Mouse (Mus musculus): ENCODE measurements at regions not wholly inside any gene's neighbourhood (a gene's known extent, or its start where the extent isn't known, plus 50 kb on each side); places are given as distances from the start of the nearest gene placed in this dataset.

DNA sequence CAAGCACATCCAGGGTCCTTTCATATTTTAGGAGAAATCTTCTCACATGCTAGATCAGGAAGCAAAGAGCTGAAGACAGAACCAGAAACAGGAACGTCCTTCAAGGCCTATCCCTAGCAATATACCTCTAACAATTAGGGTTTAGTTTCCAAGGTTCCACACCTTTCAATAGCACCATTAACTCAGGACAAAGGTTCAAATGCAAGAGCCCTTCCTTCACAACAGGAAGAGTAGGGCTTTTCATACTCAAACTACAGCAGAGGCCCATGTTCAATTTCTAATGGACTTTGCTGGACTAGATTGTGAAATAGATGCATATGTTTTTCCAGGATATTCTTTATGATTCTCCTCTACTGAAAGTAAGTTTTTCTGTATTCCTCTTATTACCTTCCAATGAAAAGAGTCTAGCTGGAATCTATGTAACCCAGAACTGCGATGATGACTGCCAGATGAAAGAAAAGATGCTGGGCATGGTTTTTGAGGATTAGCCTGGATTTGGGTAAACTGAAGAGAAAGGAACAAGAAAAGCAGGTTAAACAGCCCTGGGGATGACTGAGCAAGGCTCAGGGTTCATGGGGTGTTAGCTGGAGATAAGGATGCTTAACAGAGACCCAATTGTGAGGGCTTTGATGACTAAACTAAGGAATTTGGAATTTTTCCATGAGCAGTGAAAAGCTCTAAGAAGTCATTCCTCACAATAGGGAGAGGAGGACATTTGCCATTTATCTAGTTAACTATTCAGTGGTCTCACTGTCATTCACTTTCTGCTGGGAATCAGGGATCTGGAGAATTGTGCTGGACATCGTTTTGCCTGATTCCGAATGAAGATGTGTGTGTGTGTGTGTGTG lies 215.9 kb downstream of the Klf6 start:
- H3K9ac ChIP-seq (replicated peaks; ENCODE audit: low read depth, low read length), result no peak overlapping the region

DNA sequence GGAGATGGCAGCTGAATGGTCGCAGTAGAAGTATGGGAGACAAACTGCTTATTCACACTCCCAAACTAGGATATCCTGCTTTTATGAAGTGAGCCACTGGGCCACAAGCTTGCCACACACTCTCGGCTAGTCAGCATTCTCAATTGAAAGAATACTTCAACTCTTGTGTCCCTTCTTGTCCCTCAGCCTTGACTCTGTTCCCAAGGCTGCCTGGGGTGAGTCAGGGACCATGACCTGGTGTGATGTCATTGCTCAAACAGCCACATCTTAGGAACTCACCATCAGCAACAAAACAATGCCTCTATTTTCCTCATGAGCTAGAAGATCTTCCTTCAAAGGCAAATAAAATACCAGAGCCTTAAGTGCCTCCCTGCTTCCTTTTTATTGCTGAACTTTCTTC lies 224.6 kb downstream of the Klf6 start:
- Histone ChIP-seq H3K4me3 (ENCODE audit: low read depth, low read length) (no peak overlapping the region), H3K9ac (replicated peaks; ENCODE audit: low read depth, low read length) (no peak overlapping the region), H3K27me3 (ENCODE audit: control insufficient read depth, insufficient read depth, low read length) (no peaks in the 10 kb centered on the region), H3K27ac (ENCODE audit: low read depth, low read length) (no peak overlapping the region), H3K36me3 (ENCODE audit: control insufficient read depth, insufficient read depth, low read length) (no peaks in the 10 kb centered on the region), H3K4me2 (ENCODE audit: low read depth, low read length) (no peak overlapping the region), H3K4me1 (ENCODE audit: control insufficient read depth, insufficient read depth, low read length) (no peaks in the 10 kb centered on the region), H3K9me3 (ENCODE audit: control insufficient read depth, low read length) (no peaks in the 10 kb centered on the region)
- no peak for ATAC-seq (ENCODE audit: low read depth)
- 37% methylated on average over 2 of the region's 2 CpGs for WGBS

More for the DNA sequence above, 215.9 kb downstream of the Klf6 start:
- 86% methylated on average over 4 of the region's 4 CpGs for WGBS
- Histone ChIP-seq H3K27ac (ENCODE audit: low read depth, low read length) (no peak overlapping the region), H3K4me1 (ENCODE audit: control insufficient read depth, insufficient read depth, low read length) (no peaks in the 10 kb centered on the region), H3K36me3 (ENCODE audit: control insufficient read depth, insufficient read depth, low read length) (no peaks in the 10 kb centered on the region), H3K4me2 (ENCODE audit: low read depth, low read length) (no peak overlapping the region), H3K4me3 (ENCODE audit: low read depth, low read length) (no peak overlapping the region), H3K27me3 (ENCODE audit: control insufficient read depth, insufficient read depth, low read length) (no peaks in the 10 kb centered on the region), H3K9me3 (ENCODE audit: control insufficient read depth, low read length) (no peaks in the 10 kb centered on the region)
- ATAC-seq (ENCODE audit: low read depth), result no peak

DNA sequence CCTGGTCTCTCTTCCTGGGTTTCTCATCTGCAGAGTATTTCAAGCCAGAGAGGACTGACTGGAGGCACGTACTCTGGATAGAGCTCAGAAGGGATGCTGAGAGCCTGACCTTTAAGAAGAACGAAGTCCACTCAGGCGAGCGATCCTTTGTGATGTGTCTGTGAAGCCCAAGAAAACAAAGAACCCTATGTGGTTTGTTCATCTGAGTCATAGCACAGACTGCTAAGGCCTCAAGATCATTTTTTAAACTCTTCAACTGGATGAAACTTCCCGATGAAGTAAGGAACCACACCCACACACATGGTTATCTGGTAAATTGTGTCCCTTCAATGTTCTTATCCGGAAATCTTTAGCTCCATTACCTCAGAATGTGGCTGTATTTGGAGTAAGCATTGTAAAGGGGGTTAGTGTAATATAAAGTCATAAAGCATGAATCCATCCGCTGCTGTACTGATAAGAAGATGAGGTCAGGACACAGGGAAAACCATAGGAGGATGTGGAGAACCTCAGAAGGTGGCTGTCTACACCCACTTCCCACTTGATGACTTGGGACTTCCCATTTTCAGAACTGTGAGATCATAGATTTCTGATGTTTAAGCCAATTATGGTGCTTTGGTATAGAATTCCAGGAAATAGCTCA lies 247.9 kb downstream of the Klf6 start:
- Histone ChIP-seq H3K4me1 (ENCODE audit: control insufficient read depth, insufficient read depth, low read length) (no peaks in the 10 kb centered on the region), H3K27ac (ENCODE audit: low read depth, low read length) (no peak overlapping the region), H3K27me3 (ENCODE audit: control insufficient read depth, insufficient read depth, low read length) (no peaks in the 10 kb centered on the region), H3K9ac (replicated peaks; ENCODE audit: low read depth, low read length) (no peak overlapping the region), H3K9me3 (ENCODE audit: control insufficient read depth, low read length) (no peaks in the 10 kb centered on the region), H3K36me3 (ENCODE audit: control insufficient read depth, insufficient read depth, low read length) (no peaks in the 10 kb centered on the region), H3K4me3 (ENCODE audit: low read depth, low read length) (no peak overlapping the region), H3K4me2 (ENCODE audit: low read depth, low read length) (no peak overlapping the region)
- 90% methylated on average over 7 of the region's 7 CpGs for WGBS
- no peak for ATAC-seq (ENCODE audit: low read depth)

DNA sequence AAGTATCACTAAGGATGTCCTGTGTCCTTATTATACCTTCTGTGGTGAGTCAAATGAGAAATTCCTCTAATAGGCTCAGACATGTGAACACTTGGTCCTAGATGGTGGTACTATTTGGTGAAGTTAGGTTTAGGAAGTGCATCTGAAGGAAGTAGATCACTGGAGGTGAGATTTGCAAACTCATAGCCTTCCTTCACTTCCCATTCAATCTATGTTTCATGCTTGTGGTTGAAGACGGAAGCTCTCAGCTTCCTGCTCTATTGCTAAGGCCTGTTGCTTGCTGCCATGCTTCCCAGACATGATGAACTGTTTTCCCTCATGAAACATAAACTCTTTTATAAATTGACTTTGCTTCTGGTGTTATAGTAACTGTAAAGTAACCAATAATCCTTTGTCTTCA lies 258.4 kb downstream of the Klf6 start:
- Histone ChIP-seq H3K27ac (ENCODE audit: low read depth, low read length) (no peak overlapping the region), H3K4me3 (ENCODE audit: low read depth, low read length) (no peak overlapping the region), H3K4me2 (ENCODE audit: low read depth, low read length) (no peak overlapping the region), H3K9ac (replicated peaks; ENCODE audit: low read depth, low read length) (no peak overlapping the region), H3K9me3 (ENCODE audit: control insufficient read depth, low read length) (no peaks in the 10 kb centered on the region), H3K27me3 (ENCODE audit: control insufficient read depth, insufficient read depth, low read length) (no peaks in the 10 kb centered on the region), H3K36me3 (ENCODE audit: control insufficient read depth, insufficient read depth, low read length) (no peaks in the 10 kb centered on the region), H3K4me1 (ENCODE audit: control insufficient read depth, insufficient read depth, low read length) (no peaks in the 10 kb centered on the region)
- 96% methylated on average over 1 of the region's 1 CpGs for WGBS
- no peak for ATAC-seq (ENCODE audit: low read depth)

DNA sequence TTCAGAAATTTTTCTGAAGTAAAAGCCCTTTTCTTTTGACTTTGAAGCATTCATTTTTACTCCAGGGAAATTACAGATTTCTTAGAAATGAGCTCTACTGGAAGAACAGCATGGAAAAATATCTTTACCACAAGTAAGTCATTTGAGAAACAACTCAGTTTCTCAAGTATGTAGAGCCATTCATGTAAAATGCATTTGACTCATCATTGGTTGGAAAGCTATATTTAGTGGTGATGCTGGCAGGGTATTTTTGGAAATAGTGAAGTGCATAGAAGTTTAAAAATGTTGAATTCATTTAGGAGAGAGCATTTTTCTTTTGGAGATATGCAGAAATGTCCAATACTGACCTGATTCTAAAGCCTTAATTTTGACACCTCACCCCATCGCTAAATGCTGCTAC lies 266.0 kb downstream of the Klf6 start:
- 96% methylated on average over 1 of the region's 1 CpGs for WGBS
- no peaks in the 10 kb centered on the region for H3K4me1 ChIP-seq (ENCODE audit: control insufficient read depth, insufficient read depth, low read length)
- H3K9ac ChIP-seq (replicated peaks; ENCODE audit: low read depth, low read length), result no peak overlapping the region
- no peaks in the 10 kb centered on the region for H3K9me3 ChIP-seq (ENCODE audit: control insufficient read depth, low read length)
- no peak for ATAC-seq (ENCODE audit: low read depth)
- no peak overlapping the region for H3K4me2 ChIP-seq (ENCODE audit: low read depth, low read length)
- no peak overlapping the region for H3K4me3 ChIP-seq (ENCODE audit: low read depth, low read length)
- H3K27ac ChIP-seq (ENCODE audit: low read depth, low read length), result no peak overlapping the region
- H3K27me3 ChIP-seq (ENCODE audit: control insufficient read depth, insufficient read depth, low read length), result no peaks in the 10 kb centered on the region
- H3K36me3 ChIP-seq (ENCODE audit: control insufficient read depth, insufficient read depth, low read length), result no peaks in the 10 kb centered on the region

DNA sequence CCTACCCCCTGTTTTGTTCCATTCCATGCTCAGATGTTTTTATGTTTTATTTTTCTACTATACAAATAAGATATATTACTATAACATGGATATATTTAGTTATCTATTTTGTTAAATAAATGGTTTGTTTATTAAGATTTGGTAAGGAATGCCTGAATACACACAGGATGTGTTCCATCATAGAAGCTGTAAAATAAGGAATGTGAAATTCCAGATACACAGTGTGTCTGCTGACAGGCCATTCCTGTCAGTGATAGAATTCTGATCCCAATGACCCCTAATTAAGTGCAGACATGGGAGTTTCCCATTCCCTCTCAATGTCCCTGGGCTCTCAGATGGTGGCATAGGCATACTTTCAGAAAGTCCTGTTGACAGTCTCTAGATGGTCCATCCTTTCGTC lies 267.6 kb downstream of the Klf6 start:
- Histone ChIP-seq H3K4me2 (ENCODE audit: low read depth, low read length) (no peak overlapping the region), H3K4me1 (ENCODE audit: control insufficient read depth, insufficient read depth, low read length) (no peaks in the 10 kb centered on the region), H3K9ac (replicated peaks; ENCODE audit: low read depth, low read length) (no peak overlapping the region), H3K36me3 (ENCODE audit: control insufficient read depth, insufficient read depth, low read length) (no peaks in the 10 kb centered on the region), H3K9me3 (ENCODE audit: control insufficient read depth, low read length) (no peaks in the 10 kb centered on the region), H3K27me3 (ENCODE audit: control insufficient read depth, insufficient read depth, low read length) (no peaks in the 10 kb centered on the region), H3K27ac (ENCODE audit: low read depth, low read length) (no peak overlapping the region), H3K4me3 (ENCODE audit: low read depth, low read length) (no peak overlapping the region)
- 86% methylated on average over 1 of the region's 1 CpGs for WGBS
- no peak for ATAC-seq (ENCODE audit: low read depth)

DNA sequence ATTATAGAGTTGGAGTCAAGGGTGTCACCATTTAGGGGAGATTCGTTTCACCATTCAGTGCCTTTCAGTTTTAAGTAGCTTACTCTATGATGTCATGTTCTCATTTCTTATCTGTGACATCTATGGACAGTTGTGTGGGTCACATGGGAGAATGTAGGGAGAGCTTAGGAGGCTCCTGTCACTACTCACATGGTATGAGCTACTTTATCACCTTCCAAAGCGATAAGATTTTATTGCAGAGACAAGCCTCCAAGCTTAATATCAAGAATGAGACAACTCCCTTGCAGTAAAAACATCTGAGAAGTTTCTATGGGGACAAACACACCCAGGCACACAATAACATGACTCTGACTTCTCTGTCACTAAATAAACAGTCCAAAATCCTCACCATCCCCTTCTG lies 270.1 kb downstream of the Klf6 start:
- no peak overlapping the region for H3K4me2 ChIP-seq (ENCODE audit: low read depth, low read length)

DNA sequence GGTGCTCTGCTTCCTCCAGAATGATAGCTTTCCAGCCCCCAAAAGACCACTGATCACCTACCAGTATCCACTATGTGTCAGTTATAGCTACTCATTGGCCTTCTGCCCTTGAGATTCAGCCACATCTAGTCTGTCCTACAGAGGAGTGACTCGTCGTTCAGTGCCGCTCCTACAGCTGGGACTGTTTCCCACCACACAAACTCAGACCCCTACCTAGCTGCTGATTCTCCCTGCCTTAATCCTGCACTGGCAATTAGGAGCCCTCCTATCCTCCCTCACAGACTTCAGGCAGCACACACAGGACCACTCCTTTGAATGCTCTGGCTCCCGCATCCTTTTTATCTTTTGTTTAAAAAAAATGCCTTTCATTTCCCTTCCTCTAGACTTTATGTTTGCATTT lies 275.9 kb downstream of the Klf6 start:
- Histone ChIP-seq H3K27ac (ENCODE audit: low read depth, low read length) (no peak overlapping the region), H3K9me3 (ENCODE audit: control insufficient read depth, low read length) (no peaks in the 10 kb centered on the region), H3K9ac (replicated peaks; ENCODE audit: low read depth, low read length) (no peak overlapping the region), H3K4me3 (ENCODE audit: low read depth, low read length) (no peak overlapping the region), H3K36me3 (ENCODE audit: control insufficient read depth, insufficient read depth, low read length) (no peaks in the 10 kb centered on the region), H3K27me3 (ENCODE audit: control insufficient read depth, insufficient read depth, low read length) (no peaks in the 10 kb centered on the region), H3K4me1 (ENCODE audit: control insufficient read depth, insufficient read depth, low read length) (no peaks in the 10 kb centered on the region), H3K4me2 (ENCODE audit: low read depth, low read length) (no peak overlapping the region)
- ATAC-seq (ENCODE audit: low read depth), result no peak
- 8% methylated on average over 4 of the region's 4 CpGs for WGBS

More for the DNA sequence above, 270.1 kb downstream of the Klf6 start:
- ATAC-seq (ENCODE audit: low read depth), result no peak
- Histone ChIP-seq H3K36me3 (ENCODE audit: control insufficient read depth, insufficient read depth, low read length) (no peaks in the 10 kb centered on the region), H3K27ac (ENCODE audit: low read depth, low read length) (no peak overlapping the region), H3K9me3 (ENCODE audit: control insufficient read depth, low read length) (no peaks in the 10 kb centered on the region), H3K27me3 (ENCODE audit: control insufficient read depth, insufficient read depth, low read length) (no peaks in the 10 kb centered on the region), H3K4me3 (ENCODE audit: low read depth, low read length) (no peak overlapping the region), H3K4me1 (ENCODE audit: control insufficient read depth, insufficient read depth, low read length) (no peaks in the 10 kb centered on the region), H3K9ac (replicated peaks; ENCODE audit: low read depth, low read length) (no peak overlapping the region)
- WGBS, result 81% methylated on average over 2 of the region's 2 CpGs

DNA sequence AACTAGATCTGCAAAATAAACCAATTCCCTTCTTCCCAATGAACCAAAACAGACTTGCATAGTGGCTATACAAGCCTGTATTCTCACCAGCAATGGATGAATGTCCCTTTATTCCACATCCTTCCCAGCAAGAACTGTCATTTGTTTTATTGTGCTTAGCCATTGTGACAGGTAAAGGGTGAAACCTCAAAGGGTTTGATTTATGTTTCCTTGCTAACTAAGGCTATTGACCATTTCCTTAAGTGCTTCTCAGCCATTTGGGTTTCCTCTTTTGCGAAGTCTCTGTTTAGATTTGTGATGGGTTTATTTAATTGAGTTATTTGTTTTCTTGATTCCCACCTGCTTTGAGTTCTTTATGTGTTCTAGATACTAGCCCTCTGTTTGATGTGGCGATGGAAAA lies 281.5 kb downstream of the Klf6 start:
- H3K4me3 ChIP-seq (ENCODE audit: low read depth, low read length), result no peak overlapping the region
- WGBS, result 18% methylated on average over 2 of the region's 2 CpGs
- no peak overlapping the region for H3K4me2 ChIP-seq (ENCODE audit: low read depth, low read length)
- no peaks in the 10 kb centered on the region for H3K27me3 ChIP-seq (ENCODE audit: control insufficient read depth, insufficient read depth, low read length)
- H3K9ac ChIP-seq (replicated peaks; ENCODE audit: low read depth, low read length), result no peak overlapping the region
- ATAC-seq (ENCODE audit: low read depth), result no peak
- H3K4me1 ChIP-seq (ENCODE audit: control insufficient read depth, insufficient read depth, low read length), result no peaks in the 10 kb centered on the region
- no peaks in the 10 kb centered on the region for H3K36me3 ChIP-seq (ENCODE audit: control insufficient read depth, insufficient read depth, low read length)
- no peak overlapping the region for H3K27ac ChIP-seq (ENCODE audit: low read depth, low read length)
- H3K9me3 ChIP-seq (ENCODE audit: control insufficient read depth, low read length), result no peaks in the 10 kb centered on the region
